Mouse (Mus musculus) kidney, adult 2 months (tissue): ENCODE measurements around the gene H2-Ab1.

Experiments used
- CTCF ChIP-seq: fragments of 200-500 bp; conservative IDR thresholded peaks from 2 replicates; pipeline ENCODE4 v1.5.1; 2011; ENCODE audit warnings: low read depth, mild to moderate bottlenecking, control low read depth, low read length, moderate library complexity, mixed read lengths; ENCODE audit not compliant: insufficient read depth, insufficient read length
- POLR2A ChIP-seq: fragments of 200-500 bp; IDR thresholded peaks from one replicate; pipeline ENCODE4 v1.6.1; 2011; ENCODE audit warnings: low read depth, low read length, control low read depth

- TF ChIP-seq CTCF (no peak), POLR2A (no peak)
Observed at GRCm38 (mm10) chr17:34257594-34258375, at the start of gene H2-Ab1.
